Mouse (Mus musculus): Measurements from ENCODE around the gene Zfp239. TPM values are rescaled to one million over a fixed set of nuclear protein-coding genes. Genes with fewer than 3 reads are reported as not detected.
"Not testable (repeated sequence)": the region's sequence is repeated elsewhere in the genome, so short reads cannot be mapped to it uniquely, and the experiment has no call there.

The Zfp239 gene
- polyA plus RNA-seq, 1 experiment from 2014 or later: 9.0 TPM

DNA sequence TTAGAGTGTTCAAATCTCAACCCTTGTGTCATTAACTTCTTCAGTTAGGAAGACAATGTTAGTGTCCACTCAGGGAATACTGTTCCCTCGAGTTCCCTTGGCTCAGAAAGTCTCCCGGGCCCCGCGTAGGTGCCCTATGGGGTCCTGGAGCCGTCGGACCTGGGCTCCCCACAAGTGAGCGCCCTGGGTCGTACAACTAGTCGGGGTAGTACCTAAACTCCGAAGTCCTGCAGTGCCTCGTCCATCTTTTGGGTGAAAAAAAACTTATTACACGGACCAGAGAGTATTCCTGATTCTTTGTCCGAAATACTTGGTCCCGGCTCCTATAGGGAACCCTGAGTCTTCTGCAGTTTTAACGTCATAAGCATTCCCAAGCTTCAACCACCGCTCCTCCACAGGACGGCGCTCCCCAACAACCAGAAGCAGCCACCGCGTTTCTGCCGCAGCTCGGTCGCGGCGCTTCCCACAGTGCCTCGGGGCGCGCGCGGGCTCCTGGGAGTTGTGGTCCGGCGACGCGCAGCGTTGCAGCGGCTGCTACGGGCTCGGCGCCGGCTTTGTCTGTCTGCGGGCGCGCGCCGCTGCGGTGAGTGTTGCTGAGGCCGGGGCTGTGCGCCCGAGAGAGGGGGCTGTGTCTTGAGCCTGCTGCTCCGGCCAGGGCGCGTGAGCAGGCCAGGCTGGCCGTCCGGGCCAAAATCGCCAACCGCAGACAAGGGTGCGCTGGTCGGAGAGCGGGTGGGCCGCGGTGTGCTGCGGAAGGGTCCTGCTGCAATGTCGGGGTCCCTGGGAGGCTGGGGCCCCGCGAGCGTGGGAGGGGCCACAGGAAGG lies 21.0 kb upstream of the Zfp239 start, which contains the start of gene Zfp637:
Gene Zfp637, plus strand, starts transcription at position 495 of the 825 bp plus-strand sequence.
- ATAC-seq (replicated peaks; ENCODE audit: low FRiP score, low read depth): peak; percentile 98
- Histone ChIP-seq H3K4me2 (ENCODE audit: low read length) (peak within 1 kb of the TSS; percentile 82), H3K27ac (peak within 1 kb of the TSS; percentile 92), H3K4me3 (replicated peaks; ENCODE audit: low read depth, low read length) (peak within 1 kb of the TSS; percentile 83), H3K36me3 (ENCODE audit: insufficient read depth, low read length) (peaks cover 26% of the 10 kb centered on the region; the same call in 1 of the 2 replicates), H3K9ac (ENCODE audit: low read depth, low read length) (peak within 1 kb of the TSS; percentile 86), H3K9me3 (replicated peaks; ENCODE audit: low read length) (no peaks in the 10 kb centered on the region), H3K4me1 (replicated peaks; ENCODE audit: insufficient read depth, low read length) (0 out of 2 replicates have a peak, but pooled peaks cover 5% of the 10 kb centered on the region), H3K27me3 (ENCODE audit: insufficient read depth, low read length) (no peaks in the 10 kb centered on the region)
- under 1% methylated on average over 66 of the region's 66 CpGs for WGBS
- TF ChIP-seq CTCF (IDR thresholded peaks at IDR 0.05; ENCODE audit: low read depth): peak; percentile 71
- DNase-seq (ENCODE audit: low spot score): peak; percentile 98

DNA sequence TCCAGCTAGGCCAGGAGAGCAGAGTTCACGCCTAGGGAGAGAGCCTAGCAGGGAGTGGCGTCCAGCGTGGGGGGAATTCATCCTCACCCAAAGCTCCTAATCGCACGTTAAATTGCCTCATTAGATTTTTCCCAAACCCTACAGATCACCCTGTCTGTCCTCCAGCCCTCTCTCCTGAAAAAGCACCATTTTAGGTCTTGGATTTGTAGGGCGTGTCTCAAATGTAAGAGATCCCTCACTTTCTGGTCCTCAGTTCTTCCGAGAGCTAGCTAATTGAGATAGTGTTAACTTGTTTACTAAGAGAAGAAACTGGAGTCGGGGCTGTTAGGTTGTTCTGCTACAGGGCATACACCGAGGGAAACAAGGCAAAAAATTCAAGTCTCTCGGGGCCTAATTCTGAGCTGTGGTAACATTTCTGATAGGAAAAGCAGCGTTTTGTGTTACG lies 20.4 kb upstream of the Zfp239 start:
- Histone ChIP-seq H3K9me3 (replicated peaks; ENCODE audit: low read length) (no peaks in the 10 kb centered on the region), H3K4me1 (replicated peaks; ENCODE audit: insufficient read depth, low read length) (0 out of 2 replicates have a peak, but pooled peaks cover 5% of the 10 kb centered on the region), H3K36me3 (ENCODE audit: insufficient read depth, low read length) (peaks cover 26% of the 10 kb centered on the region), H3K9ac (ENCODE audit: low read depth, low read length) (peak overlapping the region; percentile 86), H3K27me3 (ENCODE audit: insufficient read depth, low read length) (no peaks in the 10 kb centered on the region), H3K27ac (peak overlapping the region; percentile 92), H3K4me2 (ENCODE audit: low read length) (peak overlapping the region; percentile 82), H3K4me3 (replicated peaks; ENCODE audit: low read depth, low read length) (peak overlapping the region; percentile 83)
- no peak for ATAC-seq (replicated peaks; ENCODE audit: low FRiP score, low read depth)
- DNase-seq (ENCODE audit: low spot score): peak; percentile 46
- 6% methylated on average over 12 of the region's 12 CpGs for WGBS
- TF ChIP-seq CTCF (IDR thresholded peaks at IDR 0.05; ENCODE audit: low read depth): no peak

- Histone ChIP-seq H3K27ac (no peak overlapping the region), H3K4me3 (replicated peaks; ENCODE audit: low read depth, low read length) (no peak overlapping the region), H3K9ac (ENCODE audit: low read depth, low read length) (no peak overlapping the region), H3K4me2 (ENCODE audit: low read length) (no peak overlapping the region), H3K36me3 (ENCODE audit: insufficient read depth, low read length) (peaks cover 34% of the 10 kb centered on the region), H3K9me3 (replicated peaks; ENCODE audit: low read length) (no peaks in the 10 kb centered on the region), H3K4me1 (replicated peaks; ENCODE audit: insufficient read depth, low read length) (0 out of 2 replicates have a peak, but pooled peaks cover 5% of the 10 kb centered on the region), H3K27me3 (ENCODE audit: insufficient read depth, low read length) (no peaks in the 10 kb centered on the region)
- no peak for TF ChIP-seq CTCF (IDR thresholded peaks at IDR 0.05; ENCODE audit: low read depth)
- no peak for ATAC-seq (replicated peaks; ENCODE audit: low FRiP score, low read depth)
- 96% methylated on average over 9 of the region's 9 CpGs for WGBS
- no peak for DNase-seq (ENCODE audit: low spot score)
These were observed 17.3 kb upstream of the Zfp239 start for GRCm38 (mm10) chr6:117844597-117844996.

DNA sequence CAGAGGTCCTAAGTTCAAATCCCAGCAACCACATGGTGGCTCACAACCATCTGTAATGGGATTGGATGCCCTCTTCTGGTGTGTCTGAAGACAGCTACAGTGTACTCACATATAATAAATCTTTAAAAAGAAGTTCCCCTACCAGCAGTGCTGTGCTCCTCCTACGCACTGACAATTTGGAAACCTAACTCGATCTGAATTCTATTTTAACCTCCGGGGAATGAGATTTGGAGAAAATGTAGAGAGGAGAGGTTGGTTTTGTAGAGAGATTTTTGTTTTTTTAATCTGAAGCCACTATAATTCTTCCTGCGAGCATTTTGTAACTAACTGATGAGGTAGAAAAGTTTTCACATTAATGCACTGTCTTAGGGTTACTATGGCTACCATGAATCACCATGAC lies 15.2 kb upstream of the Zfp239 start:
- H3K36me3 ChIP-seq (ENCODE audit: insufficient read depth, low read length): peaks cover 34% of the 10 kb centered on the region
- not testable (repeated sequence) for H3K4me3 ChIP-seq (replicated peaks; ENCODE audit: low read depth, low read length); H3K27ac ChIP-seq; H3K27me3 ChIP-seq (ENCODE audit: insufficient read depth, low read length); DNase-seq (ENCODE audit: low spot score); ATAC-seq (replicated peaks; ENCODE audit: low FRiP score, low read depth); H3K4me1 ChIP-seq (replicated peaks; ENCODE audit: insufficient read depth, low read length); H3K9ac ChIP-seq (ENCODE audit: low read depth, low read length); H3K4me2 ChIP-seq (ENCODE audit: low read length); H3K9me3 ChIP-seq (replicated peaks; ENCODE audit: low read length)
- 91% methylated on average over 4 of the region's 4 CpGs for WGBS

- TF ChIP-seq CTCF (IDR thresholded peaks at IDR 0.05; ENCODE audit: low read depth): no peak
- Histone ChIP-seq H3K27ac (no peak overlapping the region), H3K4me1 (replicated peaks; ENCODE audit: insufficient read depth, low read length) (no peaks in the 10 kb centered on the region), H3K27me3 (ENCODE audit: insufficient read depth, low read length) (no peaks in the 10 kb centered on the region), H3K4me3 (replicated peaks; ENCODE audit: low read depth, low read length) (no peak overlapping the region), H3K4me2 (ENCODE audit: low read length) (no peak overlapping the region), H3K9me3 (replicated peaks; ENCODE audit: low read length) (no peaks in the 10 kb centered on the region), H3K9ac (ENCODE audit: low read depth, low read length) (no peak overlapping the region), H3K36me3 (ENCODE audit: insufficient read depth, low read length) (peaks cover 34% of the 10 kb centered on the region)
- DNase-seq (ENCODE audit: low spot score) (no peak), ATAC-seq (replicated peaks; ENCODE audit: low FRiP score, low read depth) (no peak)
- WGBS: 94% methylated on average over 2 of the region's 2 CpGs
These were observed 14.1 kb upstream of the Zfp239 start for GRCm38 (mm10) chr6:117847772-117848171.

DNA sequence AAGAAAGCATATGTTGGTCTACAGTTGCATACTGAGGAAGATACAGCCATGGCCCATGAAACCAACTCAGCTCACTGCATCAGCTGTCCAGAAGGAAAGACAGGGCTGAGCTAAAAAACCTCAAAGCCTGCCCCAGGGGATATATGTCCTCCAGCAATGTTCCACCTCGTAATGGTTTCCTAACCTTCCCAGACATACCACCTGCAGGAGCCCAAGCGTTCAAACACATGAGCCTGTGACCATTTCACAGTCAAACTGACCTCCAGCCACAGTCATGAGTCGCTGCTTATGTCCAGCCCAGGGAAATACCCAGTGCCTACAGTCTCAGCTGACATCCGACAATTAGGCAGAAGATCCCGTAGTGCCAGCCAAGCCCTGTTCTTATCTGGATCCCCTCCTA lies 13.3 kb upstream of the Zfp239 start:
- Histone ChIP-seq H3K4me3 (replicated peaks; ENCODE audit: low read depth, low read length) (no peak overlapping the region), H3K9me3 (replicated peaks; ENCODE audit: low read length) (no peaks in the 10 kb centered on the region), H3K4me1 (replicated peaks; ENCODE audit: insufficient read depth, low read length) (no peaks in the 10 kb centered on the region), H3K27ac (no peak overlapping the region), H3K27me3 (ENCODE audit: insufficient read depth, low read length) (no peaks in the 10 kb centered on the region), H3K4me2 (ENCODE audit: low read length) (no peak overlapping the region), H3K36me3 (ENCODE audit: insufficient read depth, low read length) (peaks cover 30% of the 10 kb centered on the region), H3K9ac (ENCODE audit: low read depth, low read length) (no peak overlapping the region)
- no peak for DNase-seq (ENCODE audit: low spot score)
- no peak for TF ChIP-seq CTCF (IDR thresholded peaks at IDR 0.05; ENCODE audit: low read depth)
- ATAC-seq (replicated peaks; ENCODE audit: low FRiP score, low read depth): no peak
- WGBS: 91% methylated on average over 5 of the region's 5 CpGs
